Mouse (Mus musculus) lung, postnatal 0 days (tissue): ENCODE data around the gene Slc25a23.

Experiments used
- CTCF ChIP-seq: IDR thresholded peaks from 2 replicates; pipeline ENCODE4 v1.5.1; 2016; ENCODE audit warnings: antibody characterized with exemption, mild to moderate bottlenecking
- EP300 ChIP-seq: IDR thresholded peaks from 2 replicates; pipeline ENCODE4 v1.6.1; 2016; ENCODE audit warnings: antibody characterized with exemption, mild to moderate bottlenecking, control low read depth

DNA sequence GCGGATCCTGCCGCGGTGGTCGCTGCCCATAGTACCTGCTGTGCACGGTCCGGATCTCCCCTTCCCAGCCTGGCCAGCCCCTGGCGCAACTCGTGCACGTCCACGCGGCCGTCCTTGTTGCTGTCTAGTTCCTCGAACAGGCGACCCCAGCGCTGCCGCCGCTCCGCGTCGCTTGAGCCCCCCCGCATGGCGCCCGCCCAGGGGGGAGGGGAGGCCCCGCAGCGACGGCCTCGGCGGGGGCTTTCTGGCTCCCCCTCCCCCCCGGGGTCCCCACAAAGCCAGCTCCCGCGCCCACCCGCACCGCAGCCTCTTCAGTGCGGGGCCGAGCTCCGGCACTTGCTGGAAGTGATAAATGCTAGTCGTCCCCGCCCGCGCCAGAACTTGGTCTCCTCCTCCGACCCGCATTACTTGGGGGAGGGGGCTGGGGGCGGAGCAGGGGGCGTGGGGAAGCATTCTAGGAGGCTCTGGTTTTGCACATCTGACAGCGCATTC is at the start of gene Slc25a23:
- TF ChIP-seq CTCF = no peak
- no peak for TF ChIP-seq EP300
